Mouse (Mus musculus) midbrain, postnatal 0 days (tissue): ENCODE results near the gene Ubtf. TPM values are rescaled to one million over a fixed set of nuclear protein-coding genes. Genes with fewer than 3 reads are reported as not detected.

ENCODE experiments used
- ATAC-seq: fragments of 200-750 bp; cut with Nextera tagmentation; 2 replicates; pipeline ENCODE4 v1.8.0; 2017; ENCODE audit warnings: moderate number of reproducible peaks, mild to moderate bottlenecking, moderate TSS enrichment, moderate library complexity; ENCODE audit not compliant: low FRiP score
- DNase-seq: peaks from one replicate; pipeline ENCODE4 v3.0.0-alpha.2; 2015; ENCODE audit warnings: low spot score
- H3K27ac ChIP-seq: fragments of 300-500 bp; sonication (generic); 2 replicates; pipeline ENCODE4 v1.5.1; 2014; ENCODE audit warnings: low read depth, mild to moderate bottlenecking, low read length, mixed read lengths
- H3K27me3 ChIP-seq: fragments of 300-500 bp; sonication (generic); 2 replicates; pipeline ENCODE4 v1.6.1; 2014; ENCODE audit warnings: low read length, control low read depth, mixed read lengths; ENCODE audit not compliant: insufficient read depth
- H3K36me3 ChIP-seq: fragments of 300-500 bp; sonication (generic); 2 replicates; pipeline ENCODE4 v1.6.1; 2014; ENCODE audit warnings: low read length, control low read depth, mixed read lengths; ENCODE audit not compliant: insufficient read depth
- H3K4me1 ChIP-seq: fragments of 300-500 bp; sonication (generic); 2 replicates; pipeline ENCODE4 v1.6.1; 2014; ENCODE audit warnings: mild to moderate bottlenecking, control low read depth, antibody characterized with exemption, low read length, mixed read lengths; ENCODE audit not compliant: insufficient read depth
- H3K4me2 ChIP-seq: fragments of 300-500 bp; sonication (generic); 2 replicates; pipeline ENCODE4 v1.6.1; 2014; ENCODE audit warnings: low read depth, mild to moderate bottlenecking, low read length, mixed read lengths; ENCODE audit not compliant: poor library complexity, severe bottlenecking
- H3K4me3 ChIP-seq: fragments of 300-500 bp; sonication (generic); 2 replicates; pipeline ENCODE4 v1.5.1; 2014; ENCODE audit warnings: low read depth, mild to moderate bottlenecking, low read length, moderate library complexity
- H3K9ac ChIP-seq: fragments of 300-500 bp; sonication (generic); replicated peaks from 2 replicates; pipeline ENCODE4 v1.6.1; 2014; ENCODE audit warnings: mild to moderate bottlenecking, low read length, moderate library complexity, mixed read lengths; ENCODE audit not compliant: poor library complexity, severe bottlenecking
- H3K9me3 ChIP-seq: fragments of 300-500 bp; sonication (generic); 2 replicates; pipeline ENCODE4 v1.6.1; 2016; ENCODE audit warnings: low read length, control low read depth
- CTCF ChIP-seq: IDR thresholded peaks from 2 replicates; pipeline ENCODE4 v1.5.1; 2016; ENCODE audit warnings: antibody characterized with exemption, mild to moderate bottlenecking
- WGBS: fragments of 180-500 bp; shearing (Covaris S2); extraction: QIAGEN DNeasy Blood & Tissue Kit; methylation state at CpG from one replicate; pipeline ENCODE4 v1.1.7; 2014; 5-methylcytosine and 5-hydroxymethylcytosine counted together
- polyA plus RNA-seq: library from polyadenylated mRNA; unstranded; fragments of >200 nt; fragmentation: Nextera tagmentation; extraction: Ambion mirVana; gene quantifications from 2 replicates; pipeline ENCODE4 v1.2.1, GENCODE M21; 2015
- total RNA-seq: library from RNA; depleted of rRNA; stranded (reverse); fragments of >200 nt; gene quantifications from 2 replicates; pipeline ENCODE4 v1.2.3, GENCODE M21; 2014

Gene Ubtf
- total and polyA plus RNA-seq, 2 experiments from 2014 or later, result 64.3 TPM

- Histone ChIP-seq H3K27me3 (no peaks in the 10 kb centered on the region), H3K9ac (no peak overlapping the region), H3K36me3 (no peaks in the 10 kb centered on the region), H3K4me2 (no peak overlapping the region), H3K4me3 (no peak overlapping the region), H3K9me3 (no peaks in the 10 kb centered on the region), H3K4me1 (no peaks in the 10 kb centered on the region), H3K27ac (no peak overlapping the region)
- no peak for TF ChIP-seq CTCF
- WGBS, result 74% methylated on average over 14 of the region's 14 CpGs
- DNase-seq (no peak), ATAC-seq (no peak)
Observed at GRCm38 (mm10) chr11:102364570-102365371, 45.2 kb upstream of the Ubtf start.

GRCm38 (mm10) chr11:102363623-102364022 is 44.1 kb upstream of the Ubtf start:
- no peak for DNase-seq
- Histone ChIP-seq H3K4me1 (no peaks in the 10 kb centered on the region), H3K27ac (no peak overlapping the region), H3K4me3 (no peak overlapping the region), H3K4me2 (no peak overlapping the region), H3K36me3 (no peaks in the 10 kb centered on the region), H3K9ac (no peak overlapping the region), H3K9me3 (no peaks in the 10 kb centered on the region), H3K27me3 (no peaks in the 10 kb centered on the region)
- ATAC-seq, result no peak
- no peak for TF ChIP-seq CTCF
- 70% methylated on average over 2 of the region's 2 CpGs for whole genome bisulfite sequencing

- TF ChIP-seq CTCF, result no peak
- no peak for DNase-seq
- Histone ChIP-seq H3K27me3 (no peaks in the 10 kb centered on the region), H3K9ac (no peak overlapping the region), H3K4me3 (no peak overlapping the region), H3K36me3 (no peaks in the 10 kb centered on the region), H3K4me1 (no peaks in the 10 kb centered on the region), H3K27ac (no peak overlapping the region), H3K9me3 (no peaks in the 10 kb centered on the region), H3K4me2 (no peak overlapping the region)
- no peak for ATAC-seq
- WGBS, result 88% methylated on average over 8 of the region's 8 CpGs
Observed at GRCm38 (mm10) chr11:102361776-102362495, 42.4 kb upstream of the Ubtf start.

GRCm38 (mm10) chr11:102358365-102358764 is 38.8 kb upstream of the Ubtf start:
- 75% methylated on average over 10 of the region's 10 CpGs for WGBS
- no peak for ATAC-seq
- no peaks in the 10 kb centered on the region for H3K27me3 ChIP-seq

GRCm38 (mm10) chr11:102356636-102357350 is 37.3 kb upstream of the Ubtf start:
- no peak for ATAC-seq
- Histone ChIP-seq H3K4me1 (no peaks in the 10 kb centered on the region), H3K27ac (no peak overlapping the region), H3K27me3 (no peaks in the 10 kb centered on the region), H3K4me3 (no peak overlapping the region), H3K9ac (no peak overlapping the region), H3K36me3 (no peaks in the 10 kb centered on the region), H3K4me2 (no peak overlapping the region), H3K9me3 (no peaks in the 10 kb centered on the region)
- 78% methylated on average over 30 of the region's 31 CpGs for WGBS
- DNase-seq, result no peak
- no peak for TF ChIP-seq CTCF

More at GRCm38 (mm10) chr11:102358365-102358764, 38.8 kb upstream of the Ubtf start:
- no peaks in the 10 kb centered on the region for H3K4me1 ChIP-seq
- TF ChIP-seq CTCF, result no peak
- no peak overlapping the region for H3K9ac ChIP-seq
- H3K9me3 ChIP-seq, result no peaks in the 10 kb centered on the region
- no peak overlapping the region for H3K4me2 ChIP-seq
- H3K36me3 ChIP-seq, result no peaks in the 10 kb centered on the region
- no peak for DNase-seq
- no peak overlapping the region for H3K4me3 ChIP-seq
- no peak overlapping the region for H3K27ac ChIP-seq
